Mouse (Mus musculus): ENCODE data around the gene Sel1l2.
"Not testable (repeated sequence)": the region's sequence is repeated elsewhere in the genome, so short reads cannot be mapped to it uniquely, and the experiment has no call there.

Gene Sel1l2

GRCm38 (mm10) chr2:140215415-140215814 lies 174.1 kb downstream of the Sel1l2 start:
- no peak for DNase-seq (ENCODE audit: extremely low spot score)

- no peak for DNase-seq (ENCODE audit: extremely low spot score)
These were observed 174.9 kb downstream of the Sel1l2 start for GRCm38 (mm10) chr2:140214519-140215027.

- no peak for DNase-seq (ENCODE audit: extremely low spot score)
These were observed 185.8 kb downstream of the Sel1l2 start for GRCm38 (mm10) chr2:140203756-140204155.

- DNase-seq (ENCODE audit: extremely low spot score) = no peak
These were observed 186.9 kb downstream of the Sel1l2 start for GRCm38 (mm10) chr2:140202573-140202972.

- DNase-seq (ENCODE audit: extremely low spot score) = no peak
These were observed 188.8 kb downstream of the Sel1l2 start for GRCm38 (mm10) chr2:140200713-140201112.

GRCm38 (mm10) chr2:140185685-140186210 lies 203.8 kb downstream of the Sel1l2 start:
- not testable (repeated sequence) for DNase-seq (ENCODE audit: extremely low spot score)
